ENCODE assay signal across 9 mouse cellular contexts in genomic region chr5:17776571-17776970, GRCm38 (mm10).
A peak's percentile ranks its signal among the peaks of the same experiment; 100 is the strongest.
DNase-seq lines count a peak whose midpoint lies in the region; ATAC-seq and TF ChIP-seq lines count a peak whose summit lies in the region.
"Had no signal": no experiment of that assay in that cellular context is flagged by ENCODE, and none has a peak within 500 bp of the region (broad histone marks: within the 10 kb centered on the region; RNA-seq: fewer than 3 reads in every experiment).

No protein-coding gene starts in this region.

- ATAC-seq in heart, postnatal 0 days (ENCODE audit: insufficient read depth, low read depth), result peak; percentile 63
- no peak for ATAC-seq in frontal cortex, adult (ENCODE audit: low TSS enrichment)

- no peak overlapping the region for H3K27ac ChIP-seq in heart, postnatal 0 days (ENCODE audit: low read depth)

- no peak overlapping the region for H3K4me3 ChIP-seq in heart, postnatal 0 days (ENCODE audit: low read depth, low read length)
- H3K4me3 ChIP-seq: myocyte had no signal

- WGBS in heart, postnatal 0 days, result 90% methylated on average over 6 of the region's 6 CpGs

- peaks cover 18% of the 10 kb centered on the region for H3K36me3 ChIP-seq in heart, postnatal 0 days (replicated peaks; ENCODE audit: control insufficient read depth, insufficient read depth, low read length)

- TF ChIP-seq CTCF in heart, postnatal 0 days (IDR thresholded peaks at IDR 0.05; ENCODE audit: low read depth), result no peak

- H3K9me3 ChIP-seq in heart, postnatal 0 days (replicated peaks; ENCODE audit: control insufficient read depth, low read length), result no peaks in the 10 kb centered on the region

- H3K4me2 ChIP-seq in heart, postnatal 0 days (ENCODE audit: low read depth, low read length), result no peak overlapping the region

- no peak for TF ChIP-seq EP300 in heart, postnatal 0 days (IDR thresholded peaks at IDR 0.05; ENCODE audit: low read depth)

- H3K9ac ChIP-seq in heart, postnatal 0 days (replicated peaks; ENCODE audit: low read depth, low read length), result no peak overlapping the region

- no peaks in the 10 kb centered on the region for H3K4me1 ChIP-seq in heart, postnatal 0 days (ENCODE audit: control insufficient read depth, insufficient read depth)

- peak; percentile 93 for DNase-seq in heart, postnatal 0 days (ENCODE audit: low spot score)
- no peak for DNase-seq in heart, postnatal 36 days
- DNase-seq in thymus, postnatal 0 days (ENCODE audit: low spot score), result peak; percentile 71
- DNase-seq in thymus, postnatal 25 days, result no peak
- peak; percentile 20 for DNase-seq in brain, embryonic 18.5 days (ENCODE audit: low read depth, low spot score)
- peak; percentile 100 for DNase-seq in hindlimb bud, embryonic 11.5 days (ENCODE audit: extremely low spot score, low read depth, low spot score)
- DNase-seq in retina, postnatal 1 day, result peak; percentile 41

- intact Hi-C loops in heart, postnatal 36 days (cut with DNase I), result no loop called here

- H3K27me3 ChIP-seq in heart, postnatal 0 days (ENCODE audit: control insufficient read depth, insufficient read depth, low read length), result no peaks in the 10 kb centered on the region

Comparison
In these comparisons a context has a peak if more than half of its experiments do, and no peak if none do; other contexts are left out.
1. DNase-seq: peak in heart, postnatal 0 days (single experiment), thymus, postnatal 0 days (single experiment), brain, embryonic 18.5 days (single experiment), hindlimb bud, embryonic 11.5 days (single experiment) and retina, postnatal 1 day (single experiment); none in heart, postnatal 36 days (0 of 2) and thymus, postnatal 25 days (single experiment).